Mouse (Mus musculus): ENCODE measurements around the gene Mrgpre. TPM values are rescaled to one million over a fixed set of nuclear protein-coding genes. Genes with fewer than 3 reads are reported as not detected.
A peak's percentile ranks its signal among the peaks of the same experiment; 100 is the strongest.

Gene Mrgpre
- polyA plus RNA-seq, 1 experiment from 2014 or later: 2.3 TPM

- no peaks in the 10 kb centered on the region for H3K9me3 ChIP-seq (ENCODE audit: control insufficient read depth, low read length)
- DNase-seq (ENCODE audit: low spot score) (peak; percentile 79), ATAC-seq (replicated peaks; ENCODE audit: low FRiP score, low TSS enrichment, low read depth) (no peak)
- H3K4me1 ChIP-seq (replicated peaks; ENCODE audit: control insufficient read depth, insufficient read depth, low read length): 0 out of 2 replicates have a peak, but pooled peaks cover 3% of the 10 kb centered on the region
- no peak overlapping the region for H3K27ac ChIP-seq (ENCODE audit: low read depth)
- no peaks in the 10 kb centered on the region for H3K36me3 ChIP-seq (ENCODE audit: control insufficient read depth, insufficient read depth, low read length)
- peaks cover 12% of the 10 kb centered on the region; the same call in 1 of the 2 replicates for H3K27me3 ChIP-seq (replicated peaks; ENCODE audit: control insufficient read depth, insufficient read depth, low read length)
- 43% methylated on average over 5 of the region's 5 CpGs for WGBS
- H3K4me2 ChIP-seq (ENCODE audit: low read length): no peak overlapping the region
- H3K4me3 ChIP-seq (ENCODE audit: low read depth, low read length): no peak overlapping the region
- no peak overlapping the region for H3K9ac ChIP-seq (ENCODE audit: low read length)
Measured at GRCm38 (mm10) chr7:143753990-143754715, 30.1 kb downstream of the Mrgpre start.

GRCm38 (mm10) chr7:143752606-143753005 lies 31.7 kb downstream of the Mrgpre start:
- no peak for DNase-seq (ENCODE audit: low spot score)
- WGBS: 81% methylated on average over 3 of the region's 3 CpGs
- no peaks in the 10 kb centered on the region for H3K36me3 ChIP-seq (ENCODE audit: control insufficient read depth, insufficient read depth, low read length)
- no peak overlapping the region for H3K4me2 ChIP-seq (ENCODE audit: low read length)
- ATAC-seq (replicated peaks; ENCODE audit: low FRiP score, low TSS enrichment, low read depth): no peak
- 0 out of 2 replicates have a peak, but pooled peaks cover 3% of the 10 kb centered on the region for H3K4me1 ChIP-seq (replicated peaks; ENCODE audit: control insufficient read depth, insufficient read depth, low read length)
- no peak overlapping the region for H3K27ac ChIP-seq (ENCODE audit: low read depth)
- H3K4me3 ChIP-seq (ENCODE audit: low read depth, low read length): no peak overlapping the region
- H3K9ac ChIP-seq (ENCODE audit: low read length): no peak overlapping the region
- H3K27me3 ChIP-seq (replicated peaks; ENCODE audit: control insufficient read depth, insufficient read depth, low read length): peaks cover 12% of the 10 kb centered on the region; the same call in 1 of the 2 replicates
- no peaks in the 10 kb centered on the region for H3K9me3 ChIP-seq (ENCODE audit: control insufficient read depth, low read length)

DNA sequence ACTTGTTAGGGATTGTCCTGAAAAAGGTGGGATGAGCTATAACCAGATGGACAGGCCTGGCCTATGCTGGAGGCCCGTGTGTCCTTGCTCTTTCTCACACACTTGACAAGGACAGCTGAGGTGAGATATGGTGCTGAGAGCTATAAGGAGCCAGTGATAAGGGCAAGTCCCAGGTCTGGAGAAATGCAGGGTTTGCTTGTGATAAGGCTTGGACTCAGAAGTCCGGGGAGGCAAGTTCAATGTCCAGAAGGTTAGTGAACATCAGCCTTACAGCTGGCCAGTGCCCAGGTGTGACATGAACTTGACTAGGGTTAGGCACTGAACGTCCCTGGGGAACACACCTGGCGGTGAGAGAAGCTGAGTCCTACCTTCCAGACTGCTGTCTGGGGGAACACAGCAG lies 32.2 kb downstream of the Mrgpre start:
- WGBS: 56% methylated on average over 4 of the region's 4 CpGs
- no peak overlapping the region for H3K4me2 ChIP-seq (ENCODE audit: low read length)
- ATAC-seq (replicated peaks; ENCODE audit: low FRiP score, low TSS enrichment, low read depth): no peak

DNA sequence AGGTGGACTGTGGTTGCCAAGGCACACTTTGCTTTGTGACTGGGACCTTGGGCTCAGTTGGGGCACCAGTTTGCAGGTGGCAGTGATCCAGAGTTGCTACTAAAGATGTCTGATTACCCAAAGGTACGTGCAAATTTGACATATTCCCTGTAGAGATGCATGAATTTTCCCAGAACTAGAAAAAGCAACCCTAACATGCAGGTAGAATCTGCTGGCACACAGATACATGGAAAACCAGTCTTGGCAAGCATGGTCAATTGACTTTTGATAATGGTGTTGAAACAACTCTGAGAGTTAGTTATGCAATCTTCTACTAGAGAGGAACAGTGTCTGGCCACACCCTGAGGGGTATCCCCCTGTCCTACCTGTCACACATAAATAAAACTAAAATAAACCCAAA lies 32.9 kb downstream of the Mrgpre start:
- Histone ChIP-seq H3K4me1 (replicated peaks; ENCODE audit: control insufficient read depth, insufficient read depth, low read length) (0 out of 2 replicates have a peak, but pooled peaks cover 1% of the 10 kb centered on the region), H3K9me3 (ENCODE audit: control insufficient read depth, low read length) (no peaks in the 10 kb centered on the region), H3K4me3 (ENCODE audit: low read depth, low read length) (no peak overlapping the region), H3K27ac (ENCODE audit: low read depth) (no peak overlapping the region), H3K4me2 (ENCODE audit: low read length) (no peak overlapping the region), H3K36me3 (ENCODE audit: control insufficient read depth, insufficient read depth, low read length) (no peaks in the 10 kb centered on the region), H3K9ac (ENCODE audit: low read length) (no peak overlapping the region), H3K27me3 (replicated peaks; ENCODE audit: control insufficient read depth, insufficient read depth, low read length) (peaks cover 12% of the 10 kb centered on the region; the same call in 1 of the 2 replicates)
- ATAC-seq (replicated peaks; ENCODE audit: low FRiP score, low TSS enrichment, low read depth): no peak
- no peak for DNase-seq (ENCODE audit: low spot score)
- 82% methylated on average over 1 of the region's 1 CpGs for WGBS

More for the DNA sequence above, 32.2 kb downstream of the Mrgpre start:
- Histone ChIP-seq H3K36me3 (ENCODE audit: control insufficient read depth, insufficient read depth, low read length) (no peaks in the 10 kb centered on the region), H3K4me3 (ENCODE audit: low read depth, low read length) (no peak overlapping the region), H3K9me3 (ENCODE audit: control insufficient read depth, low read length) (no peaks in the 10 kb centered on the region), H3K27me3 (replicated peaks; ENCODE audit: control insufficient read depth, insufficient read depth, low read length) (peaks cover 12% of the 10 kb centered on the region; the same call in 1 of the 2 replicates), H3K9ac (ENCODE audit: low read length) (no peak overlapping the region), H3K4me1 (replicated peaks; ENCODE audit: control insufficient read depth, insufficient read depth, low read length) (0 out of 2 replicates have a peak, but pooled peaks cover 3% of the 10 kb centered on the region), H3K27ac (ENCODE audit: low read depth) (no peak overlapping the region)
- DNase-seq (ENCODE audit: low spot score): peak; percentile 42

GRCm38 (mm10) chr7:143749045-143749444 lies 35.3 kb downstream of the Mrgpre start:
- Histone ChIP-seq H3K4me1 (replicated peaks; ENCODE audit: control insufficient read depth, insufficient read depth, low read length) (no peaks in the 10 kb centered on the region), H3K9me3 (ENCODE audit: control insufficient read depth, low read length) (no peaks in the 10 kb centered on the region), H3K27me3 (replicated peaks; ENCODE audit: control insufficient read depth, insufficient read depth, low read length) (no peaks in the 10 kb centered on the region), H3K36me3 (ENCODE audit: control insufficient read depth, insufficient read depth, low read length) (no peaks in the 10 kb centered on the region), H3K4me3 (ENCODE audit: low read depth, low read length) (no peak overlapping the region), H3K9ac (ENCODE audit: low read length) (no peak overlapping the region), H3K4me2 (ENCODE audit: low read length) (no peak overlapping the region), H3K27ac (ENCODE audit: low read depth) (no peak overlapping the region)
- WGBS: 72% methylated on average over 3 of the region's 3 CpGs
- DNase-seq (ENCODE audit: low spot score) (no peak), ATAC-seq (replicated peaks; ENCODE audit: low FRiP score, low TSS enrichment, low read depth) (no peak)

GRCm38 (mm10) chr7:143748041-143748868 lies 36.0 kb downstream of the Mrgpre start:
- peak; percentile 97 for DNase-seq (ENCODE audit: low spot score)
- Histone ChIP-seq H3K9me3 (ENCODE audit: control insufficient read depth, low read length) (no peaks in the 10 kb centered on the region), H3K4me1 (replicated peaks; ENCODE audit: control insufficient read depth, insufficient read depth, low read length) (no peaks in the 10 kb centered on the region), H3K27ac (ENCODE audit: low read depth) (no peak overlapping the region), H3K4me2 (ENCODE audit: low read length) (peak overlapping the region; percentile 40), H3K4me3 (ENCODE audit: low read depth, low read length) (no peak overlapping the region), H3K27me3 (replicated peaks; ENCODE audit: control insufficient read depth, insufficient read depth, low read length) (no peaks in the 10 kb centered on the region), H3K36me3 (ENCODE audit: control insufficient read depth, insufficient read depth, low read length) (no peaks in the 10 kb centered on the region), H3K9ac (ENCODE audit: low read length) (peak overlapping the region; percentile 29; the same call in 1 of the 2 replicates)
- peak; percentile 70 for ATAC-seq (replicated peaks; ENCODE audit: low FRiP score, low TSS enrichment, low read depth)
- WGBS: 4% methylated on average over 16 of the region's 16 CpGs

DNA sequence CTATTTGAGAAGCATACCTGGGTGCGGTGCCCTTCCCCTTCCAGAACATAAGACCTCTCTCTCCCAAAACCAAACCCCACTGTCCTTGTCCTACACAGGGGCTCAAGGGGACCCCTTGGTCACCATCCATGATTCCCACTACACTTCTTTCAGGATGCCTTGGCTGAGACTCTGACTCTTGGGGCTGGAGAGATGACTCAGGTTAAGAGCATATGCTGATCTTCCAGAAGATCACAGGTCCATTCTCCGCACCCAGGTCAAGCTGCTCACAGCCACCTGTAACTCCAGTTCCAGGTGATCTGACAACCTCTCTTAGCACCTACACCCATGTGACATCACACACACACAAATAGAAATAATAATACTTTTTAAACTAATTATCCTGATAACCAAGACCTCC lies 43.6 kb downstream of the Mrgpre start:
- Histone ChIP-seq H3K36me3 (ENCODE audit: control insufficient read depth, insufficient read depth, low read length) (no peaks in the 10 kb centered on the region), H3K4me3 (ENCODE audit: low read depth, low read length) (peak overlapping the region; percentile 80), H3K4me1 (replicated peaks; ENCODE audit: control insufficient read depth, insufficient read depth, low read length) (peaks cover 26% of the 10 kb centered on the region), H3K9me3 (ENCODE audit: control insufficient read depth, low read length) (no peaks in the 10 kb centered on the region), H3K9ac (ENCODE audit: low read length) (peak overlapping the region; percentile 83), H3K27ac (ENCODE audit: low read depth) (peak overlapping the region; percentile 83; the same call in 1 of the 2 replicates), H3K4me2 (ENCODE audit: low read length) (peak overlapping the region; percentile 86), H3K27me3 (replicated peaks; ENCODE audit: control insufficient read depth, insufficient read depth, low read length) (no peaks in the 10 kb centered on the region)
- DNase-seq (ENCODE audit: low spot score): no peak
- 15% methylated on average over 2 of the region's 2 CpGs for WGBS
- ATAC-seq (replicated peaks; ENCODE audit: low FRiP score, low TSS enrichment, low read depth): no peak; the same call in 1 of the 2 replicates

DNA sequence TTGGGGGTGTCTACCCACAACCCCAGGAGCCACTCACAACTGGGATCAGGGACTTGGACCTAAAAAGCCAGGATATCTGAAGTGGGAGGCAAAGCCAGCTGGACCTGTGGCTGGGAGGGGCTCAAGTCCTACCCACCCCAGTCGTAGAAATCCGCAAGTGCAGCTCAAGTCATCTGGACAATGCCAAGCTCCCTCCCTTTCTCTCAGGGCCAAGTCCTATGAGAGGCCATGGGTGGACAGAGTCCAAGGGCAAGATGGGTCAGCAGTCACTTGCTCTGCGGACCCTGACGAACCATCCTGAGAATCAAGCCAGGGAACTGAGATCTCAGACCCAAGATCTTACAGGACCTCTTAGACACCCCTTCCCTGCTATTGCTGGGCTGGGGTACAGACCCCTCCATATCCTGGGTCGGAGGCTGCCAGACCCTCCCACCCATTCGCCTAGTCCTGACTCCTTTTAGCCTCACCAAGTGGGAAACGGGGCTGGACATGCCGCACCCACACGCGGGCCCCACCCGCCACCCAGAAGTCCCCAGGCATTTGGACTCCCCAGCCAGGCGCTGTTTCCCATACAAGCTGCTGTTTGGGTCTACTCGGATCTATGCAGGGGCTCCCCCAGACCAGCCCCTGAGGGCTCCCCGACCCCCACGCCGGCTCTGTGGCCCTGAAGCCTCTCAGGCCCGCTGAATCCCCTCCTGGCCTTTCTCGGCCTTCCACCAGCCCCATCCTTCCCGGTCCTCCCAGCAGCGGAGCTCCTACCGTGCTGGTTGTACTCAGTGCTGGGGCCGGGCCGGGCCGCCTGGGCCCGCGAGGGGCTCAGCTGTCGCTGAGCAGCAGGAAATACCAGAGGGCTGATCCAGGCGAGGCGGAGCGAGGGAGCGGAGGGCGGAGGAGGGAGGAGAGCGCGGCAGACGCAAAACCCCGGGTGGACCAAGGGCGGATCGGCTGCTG lies 44.5 kb downstream of the Mrgpre start:
- H3K9ac ChIP-seq (ENCODE audit: low read length): peak overlapping the region; percentile 83
- DNase-seq (ENCODE audit: low spot score) (peak; percentile 89), ATAC-seq (replicated peaks; ENCODE audit: low FRiP score, low TSS enrichment, low read depth) (peak; percentile 90)
- no peaks in the 10 kb centered on the region for H3K27me3 ChIP-seq (replicated peaks; ENCODE audit: control insufficient read depth, insufficient read depth, low read length)
- H3K4me1 ChIP-seq (replicated peaks; ENCODE audit: control insufficient read depth, insufficient read depth, low read length): peaks cover 26% of the 10 kb centered on the region
- peak overlapping the region; percentile 86 for H3K4me2 ChIP-seq (ENCODE audit: low read length)
- H3K27ac ChIP-seq (ENCODE audit: low read depth): peak overlapping the region; percentile 83
- no peaks in the 10 kb centered on the region for H3K9me3 ChIP-seq (ENCODE audit: control insufficient read depth, low read length)
- H3K36me3 ChIP-seq (ENCODE audit: control insufficient read depth, insufficient read depth, low read length): 0 out of 2 replicates have a peak, but pooled peaks cover under 1% of the 10 kb centered on the region
- H3K4me3 ChIP-seq (ENCODE audit: low read depth, low read length): peak overlapping the region; percentile 80
- 2% methylated on average over 38 of the region's 38 CpGs for WGBS

Measured in intestine, embryonic 14.5 days (tissue).